Mouse (Mus musculus) embryonic fibroblast, embryonic 13.5 days (primary cell): ENCODE results near the gene Cyb561a3.

Experiments used
- CTCF ChIP-seq: IDR thresholded peaks from 2 replicates; pipeline ENCODE4 v1.5.1; 2011; ENCODE audit warnings: mild to moderate bottlenecking, control low read depth, low read length, moderate library complexity, borderline replicate concordance; ENCODE audit not compliant: insufficient read depth
- POLR2A ChIP-seq: IDR thresholded peaks from 2 replicates; pipeline ENCODE4 v1.6.1; 2011; ENCODE audit warnings: low read depth, mild to moderate bottlenecking, control low read depth, low read length, moderate library complexity

- no peak for TF ChIP-seq CTCF
- TF ChIP-seq POLR2A: no peak; the same call in 1 of the 2 replicates
Measured at GRCm38 (mm10) chr19:10602247-10602769, 25.3 kb downstream of the Cyb561a3 start.
